Mouse (Mus musculus): ENCODE results near the gene Ints13. TPM values are rescaled to one million over a fixed set of nuclear protein-coding genes. Genes with fewer than 3 reads are reported as not detected.

The Ints13 gene
- polyA plus RNA-seq, 1 experiment from 2014 or later: 91.5 TPM

- no peak for DNase-seq (ENCODE audit: low spot score)
- no peak overlapping the region for H3K27ac ChIP-seq (replicated peaks)
- 84% methylated on average over 4 of the region's 4 CpGs for WGBS
- no peaks in the 10 kb centered on the region for H3K36me3 ChIP-seq (replicated peaks)
- H3K4me3 ChIP-seq: no peak overlapping the region
- 0 out of 2 replicates have a peak, but pooled peaks cover 2% of the 10 kb centered on the region for H3K4me1 ChIP-seq
- no peaks in the 10 kb centered on the region for H3K9me3 ChIP-seq
- H3K27me3 ChIP-seq (replicated peaks; ENCODE audit: low read depth, poor library complexity, severe bottlenecking): no peaks in the 10 kb centered on the region
Measured at GRCm38 (mm10) chr6:146537111-146537510, 40.5 kb downstream of the Ints13 start.

DNA sequence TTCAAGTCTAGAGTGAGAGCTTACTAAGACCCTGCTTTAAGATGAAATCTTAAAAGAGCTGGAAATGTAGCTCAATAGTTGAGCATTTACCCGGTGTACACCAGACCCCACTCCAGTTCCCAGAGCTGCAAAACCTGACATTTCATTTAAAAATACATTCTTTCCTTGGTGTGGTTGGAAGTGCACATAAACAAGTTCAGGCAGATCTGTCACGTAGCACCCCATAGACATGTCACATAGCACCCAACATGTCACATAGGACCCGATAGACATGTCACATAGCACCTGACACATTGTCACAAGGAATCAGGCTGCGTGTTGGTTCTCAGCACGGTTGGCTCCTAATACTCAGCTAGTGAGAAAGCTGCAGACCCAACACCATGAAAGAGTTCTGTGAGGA is 42.1 kb downstream of the Ints13 start:
- Histone ChIP-seq H3K27me3 (replicated peaks; ENCODE audit: low read depth, poor library complexity, severe bottlenecking) (no peaks in the 10 kb centered on the region), H3K36me3 (replicated peaks) (no peaks in the 10 kb centered on the region), H3K27ac (replicated peaks) (no peak overlapping the region), H3K4me1 (peaks cover 10% of the 10 kb centered on the region), H3K9me3 (no peaks in the 10 kb centered on the region), H3K4me3 (no peak overlapping the region)
- 97% methylated on average over 5 of the region's 5 CpGs for WGBS
- DNase-seq (ENCODE audit: low spot score): no peak

DNA sequence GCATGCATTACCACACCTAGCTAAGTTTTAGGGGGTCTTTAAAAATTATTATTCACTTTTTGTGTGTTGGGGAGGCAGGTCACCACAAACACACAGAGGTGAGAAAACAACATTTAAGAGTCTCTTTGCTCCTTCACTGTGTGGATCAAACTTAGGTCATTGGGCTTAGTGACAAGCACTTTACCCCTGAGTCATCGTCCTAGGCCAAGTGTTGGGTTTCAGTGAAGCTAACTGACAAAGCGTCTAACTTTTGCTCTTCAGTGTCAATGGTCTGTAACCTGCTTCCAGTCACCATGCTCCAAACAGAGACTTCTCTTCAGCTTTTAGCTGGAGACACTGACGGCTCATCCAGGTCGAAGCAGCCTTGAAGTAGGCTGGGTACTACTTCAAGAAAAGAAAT is 44.5 kb downstream of the Ints13 start:
- no peak overlapping the region for H3K4me3 ChIP-seq
- 87% methylated on average over 4 of the region's 4 CpGs for WGBS
- no peaks in the 10 kb centered on the region for H3K9me3 ChIP-seq
- no peaks in the 10 kb centered on the region for H3K36me3 ChIP-seq (replicated peaks)
- no peak overlapping the region for H3K27ac ChIP-seq (replicated peaks)
- no peak for DNase-seq (ENCODE audit: low spot score)
- peaks cover 18% of the 10 kb centered on the region for H3K4me1 ChIP-seq
- no peaks in the 10 kb centered on the region for H3K27me3 ChIP-seq (replicated peaks; ENCODE audit: low read depth, poor library complexity, severe bottlenecking)

- Histone ChIP-seq H3K36me3 (replicated peaks) (no peaks in the 10 kb centered on the region), H3K27me3 (replicated peaks; ENCODE audit: low read depth, poor library complexity, severe bottlenecking) (no peaks in the 10 kb centered on the region), H3K27ac (replicated peaks) (no peak overlapping the region; the same call in 1 of the 2 replicates), H3K9me3 (no peaks in the 10 kb centered on the region), H3K4me3 (no peak overlapping the region), H3K4me1 (peaks cover 15% of the 10 kb centered on the region)
- WGBS: 60% methylated on average over 5 of the region's 5 CpGs
- DNase-seq (ENCODE audit: low spot score): peak; percentile 13
Measured at GRCm38 (mm10) chr6:146530769-146531168, 46.9 kb downstream of the Ints13 start.

DNA sequence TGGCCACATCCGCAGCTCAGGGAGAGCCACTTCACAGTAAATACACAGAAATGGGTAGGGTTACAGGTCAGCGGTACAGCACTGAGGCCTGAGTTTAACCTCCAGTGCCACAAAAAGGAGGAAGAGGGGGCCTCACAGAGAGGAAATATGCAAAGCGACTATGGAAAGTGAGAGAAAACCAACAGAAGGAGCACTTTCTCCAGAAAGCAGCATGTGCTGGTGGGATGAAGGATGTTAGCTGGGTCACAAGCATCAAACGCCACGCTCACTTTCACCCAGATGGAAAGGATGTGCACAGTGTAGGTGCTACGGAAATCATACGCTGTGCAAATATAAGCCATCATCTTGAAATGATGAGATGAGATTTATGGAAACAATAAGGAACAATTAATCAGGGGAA is 47.3 kb downstream of the Ints13 start:
- 67% methylated on average over 7 of the region's 7 CpGs for WGBS
- H3K4me1 ChIP-seq: peaks cover 15% of the 10 kb centered on the region
- H3K27me3 ChIP-seq (replicated peaks; ENCODE audit: low read depth, poor library complexity, severe bottlenecking): no peaks in the 10 kb centered on the region
- no peaks in the 10 kb centered on the region for H3K9me3 ChIP-seq
- H3K36me3 ChIP-seq (replicated peaks): no peaks in the 10 kb centered on the region
- no peak for DNase-seq (ENCODE audit: low spot score)
- no peak overlapping the region for H3K27ac ChIP-seq (replicated peaks)
- no peak overlapping the region for H3K4me3 ChIP-seq

GRCm38 (mm10) chr6:146527537-146527936 is 50.1 kb downstream of the Ints13 start:
- Histone ChIP-seq H3K4me1 (peaks cover 15% of the 10 kb centered on the region), H3K27me3 (replicated peaks; ENCODE audit: low read depth, poor library complexity, severe bottlenecking) (no peaks in the 10 kb centered on the region), H3K27ac (replicated peaks) (no peak overlapping the region), H3K36me3 (replicated peaks) (no peaks in the 10 kb centered on the region), H3K4me3 (no peak overlapping the region), H3K9me3 (peaks cover 4% of the 10 kb centered on the region; the same call in 1 of the 2 replicates)
- no peak for DNase-seq (ENCODE audit: low spot score)
- 91% methylated on average over 2 of the region's 2 CpGs for WGBS

- H3K9me3 ChIP-seq: peaks cover 4% of the 10 kb centered on the region; the same call in 1 of the 2 replicates
- H3K4me1 ChIP-seq: peaks cover 8% of the 10 kb centered on the region
- no peaks in the 10 kb centered on the region for H3K36me3 ChIP-seq (replicated peaks)
- no peak overlapping the region for H3K4me3 ChIP-seq
- no peak for DNase-seq (ENCODE audit: low spot score)
- no peaks in the 10 kb centered on the region for H3K27me3 ChIP-seq (replicated peaks; ENCODE audit: low read depth, poor library complexity, severe bottlenecking)
- WGBS: 85% methylated on average over 2 of the region's 2 CpGs
- no peak overlapping the region for H3K27ac ChIP-seq (replicated peaks)
Measured at GRCm38 (mm10) chr6:146525500-146525899, 52.1 kb downstream of the Ints13 start.

- 83% methylated on average over 5 of the region's 5 CpGs for WGBS
- Histone ChIP-seq H3K9me3 (peaks cover 4% of the 10 kb centered on the region; the same call in 1 of the 2 replicates), H3K4me1 (no peaks in the 10 kb centered on the region), H3K27ac (replicated peaks) (no peak overlapping the region), H3K4me3 (no peak overlapping the region), H3K36me3 (replicated peaks) (no peaks in the 10 kb centered on the region), H3K27me3 (replicated peaks; ENCODE audit: low read depth, poor library complexity, severe bottlenecking) (no peaks in the 10 kb centered on the region)
- no peak for DNase-seq (ENCODE audit: low spot score)
Measured at GRCm38 (mm10) chr6:146521456-146522245, 56.0 kb downstream of the Ints13 start.

DNA sequence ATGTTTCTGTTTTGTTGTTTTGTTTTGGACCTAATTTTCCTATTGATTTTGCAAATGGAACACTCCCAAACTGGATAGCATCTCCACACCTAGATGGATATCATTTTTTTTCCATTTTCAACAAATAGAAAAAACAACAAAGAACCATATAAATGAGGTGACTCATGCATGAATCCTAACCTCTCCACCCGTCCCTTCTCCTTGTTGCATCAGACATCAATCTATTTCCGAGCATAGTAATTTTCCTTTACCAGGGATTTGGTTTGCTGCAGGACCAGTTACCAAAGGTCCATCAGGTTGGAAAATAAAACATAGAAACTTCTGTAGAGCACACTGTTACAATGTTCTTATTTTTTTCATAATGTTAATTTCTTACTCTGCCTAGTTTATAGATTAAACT is 58.6 kb downstream of the Ints13 start:
- 78% methylated on average over 2 of the region's 2 CpGs for whole genome bisulfite sequencing
- no peak for DNase-seq (ENCODE audit: low spot score)
- no peaks in the 10 kb centered on the region for H3K27me3 ChIP-seq (replicated peaks; ENCODE audit: low read depth, poor library complexity, severe bottlenecking)
- H3K4me3 ChIP-seq: no peak overlapping the region
- H3K9me3 ChIP-seq: peaks cover under 1% of the 10 kb centered on the region; the same call in 1 of the 2 replicates
- no peak overlapping the region for H3K27ac ChIP-seq (replicated peaks)
- H3K36me3 ChIP-seq (replicated peaks): no peaks in the 10 kb centered on the region
- peaks cover 8% of the 10 kb centered on the region for H3K4me1 ChIP-seq

GRCm38 (mm10) chr6:146515936-146516335 is 61.7 kb downstream of the Ints13 start:
- Histone ChIP-seq H3K4me3 (no peak overlapping the region), H3K36me3 (replicated peaks) (no peaks in the 10 kb centered on the region), H3K4me1 (peaks cover 10% of the 10 kb centered on the region), H3K27me3 (replicated peaks; ENCODE audit: low read depth, poor library complexity, severe bottlenecking) (no peaks in the 10 kb centered on the region), H3K27ac (replicated peaks) (no peak overlapping the region), H3K9me3 (no peaks in the 10 kb centered on the region)
- no peak for DNase-seq (ENCODE audit: low spot score)
- WGBS: 81% methylated on average over 6 of the region's 6 CpGs

DNA sequence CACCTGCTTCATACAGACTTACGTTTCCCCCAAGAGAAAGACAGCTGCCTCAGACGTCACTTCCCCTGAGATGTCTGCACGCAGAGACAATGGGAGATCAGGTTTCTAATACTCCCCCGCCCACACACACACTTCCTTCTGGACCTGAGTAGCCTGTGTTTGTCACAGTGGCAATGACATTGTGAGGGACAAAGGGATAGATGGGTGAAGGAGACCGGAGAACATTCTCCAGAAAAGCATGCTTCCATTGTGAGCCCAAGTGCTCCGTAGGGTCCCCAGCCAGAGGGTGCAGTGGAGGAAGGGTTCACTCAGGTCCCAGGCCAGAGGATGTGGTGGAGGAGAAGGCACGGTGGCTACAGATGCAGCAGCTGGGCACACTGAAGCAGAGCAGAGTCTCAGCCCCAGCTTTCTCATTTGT is 63.1 kb downstream of the Ints13 start:
- Histone ChIP-seq H3K36me3 (replicated peaks) (no peaks in the 10 kb centered on the region), H3K27me3 (replicated peaks; ENCODE audit: low read depth, poor library complexity, severe bottlenecking) (no peaks in the 10 kb centered on the region), H3K4me1 (peaks cover 10% of the 10 kb centered on the region), H3K9me3 (no peaks in the 10 kb centered on the region), H3K4me3 (no peak overlapping the region), H3K27ac (replicated peaks) (peak overlapping the region; percentile 57)
- DNase-seq (ENCODE audit: low spot score): no peak
- WGBS: 53% methylated on average over 7 of the region's 7 CpGs

DNA sequence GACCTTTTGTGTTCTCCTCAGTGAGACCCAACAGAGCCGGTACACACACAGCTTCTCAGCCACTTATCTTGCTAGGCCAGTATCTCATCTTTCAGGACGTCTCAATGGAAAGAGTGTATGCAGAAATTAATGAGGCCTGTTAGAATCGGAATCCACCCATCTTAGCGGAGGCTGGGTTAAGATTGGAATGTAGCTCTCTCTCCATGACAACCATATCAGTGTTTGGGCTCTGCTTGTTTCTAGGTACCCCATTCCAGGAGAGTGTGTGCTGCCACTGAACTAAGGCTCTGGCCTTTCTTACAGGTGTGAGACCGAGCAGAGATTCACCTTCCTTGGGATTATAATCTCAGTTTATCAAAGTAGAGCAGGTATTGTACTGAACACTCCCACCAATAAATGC is 63.7 kb downstream of the Ints13 start:
- H3K4me1 ChIP-seq: peaks cover 10% of the 10 kb centered on the region
- no peaks in the 10 kb centered on the region for H3K36me3 ChIP-seq (replicated peaks)
- DNase-seq (ENCODE audit: low spot score): no peak
- no peaks in the 10 kb centered on the region for H3K9me3 ChIP-seq
- no peak overlapping the region for H3K4me3 ChIP-seq
- no peaks in the 10 kb centered on the region for H3K27me3 ChIP-seq (replicated peaks; ENCODE audit: low read depth, poor library complexity, severe bottlenecking)
- no peak overlapping the region for H3K27ac ChIP-seq (replicated peaks)
- WGBS: 75% methylated on average over 5 of the region's 5 CpGs

DNA sequence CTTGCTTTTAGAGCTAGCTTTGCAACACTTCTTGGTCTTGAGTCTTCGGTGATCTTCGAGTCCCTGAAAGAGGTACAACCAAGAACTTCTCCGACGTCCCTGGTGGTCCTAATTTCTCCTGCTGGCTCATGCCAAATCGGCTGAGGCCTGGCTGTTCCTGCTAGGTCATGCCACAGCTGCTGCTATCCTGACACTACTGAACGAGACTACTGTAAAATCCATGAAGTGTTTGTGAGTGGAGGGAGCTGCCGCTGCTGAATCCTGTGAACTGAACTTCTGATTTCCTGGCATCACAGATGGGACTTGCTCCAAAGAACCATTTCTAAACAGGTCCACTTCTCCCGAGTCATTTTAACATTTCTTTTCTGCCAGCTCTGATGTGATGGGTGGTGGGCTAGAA is 64.3 kb downstream of the Ints13 start:
- no peak overlapping the region for H3K27ac ChIP-seq (replicated peaks)
- peaks cover 10% of the 10 kb centered on the region for H3K4me1 ChIP-seq
- 92% methylated on average over 8 of the region's 8 CpGs for WGBS
- no peaks in the 10 kb centered on the region for H3K27me3 ChIP-seq (replicated peaks; ENCODE audit: low read depth, poor library complexity, severe bottlenecking)
- H3K36me3 ChIP-seq (replicated peaks): no peaks in the 10 kb centered on the region
- no peaks in the 10 kb centered on the region for H3K9me3 ChIP-seq
- no peak for DNase-seq (ENCODE audit: low spot score)
- no peak overlapping the region for H3K4me3 ChIP-seq

Data from embryonic facial prominence, embryonic 10.5 days (tissue).